Mouse (Mus musculus): Measurements from ENCODE around the gene Ric3.

GRCm38 (mm10) chr7:109029961-109030465 lies 53.1 kb downstream of the Ric3 start:
- TF ChIP-seq GATA1 (IDR thresholded peaks at IDR 0.05; ENCODE audit: borderline replicate concordance, low read length): no peak
- no peak for TF ChIP-seq FLI1 (IDR thresholded peaks at IDR 0.05; ENCODE audit: low read length)

Data from megakaryocyte, embryonic 14.5 days (primary cell).